Mouse (Mus musculus): Measurements from ENCODE around the gene Col11a2. TPM values are rescaled to one million over a fixed set of nuclear protein-coding genes. Genes with fewer than 3 reads are reported as not detected.

Gene Col11a2
- total RNA-seq (2023) = 1 to 10 TPM; 3.1 to 6.2 TPM

GRCm38 (mm10) chr17:34038878-34039561 lies at the start of gene Col11a2:
Col11a2 (plus strand) TSS chr17:34039437.

DNA sequence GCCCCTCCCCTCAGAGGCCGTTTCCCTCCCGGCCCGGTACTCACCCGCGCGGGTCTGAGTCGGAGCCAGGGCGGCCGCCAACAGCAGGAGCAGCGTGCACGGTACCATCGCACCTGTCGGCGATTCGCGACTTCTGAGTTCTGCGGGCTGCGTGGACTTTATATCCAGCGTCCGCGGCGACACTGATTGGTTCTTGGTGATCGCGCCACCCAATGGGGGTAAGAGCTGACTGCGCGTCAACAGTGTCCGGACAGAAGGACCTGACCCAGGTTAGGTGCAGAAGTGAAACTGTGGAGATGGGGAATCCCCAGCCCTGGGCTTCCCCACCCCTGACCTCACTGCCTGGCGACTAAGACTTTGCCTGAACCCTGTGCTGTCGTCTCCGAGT lies 39.1 kb upstream of the Col11a2 start, which contains the start of gene H2-K1:
TSS of gene H2-K1 (minus strand) at position 198 of the 388 bp plus-strand sequence.

GRCm38 (mm10) chr17:34024317-34024821 lies 14.9 kb upstream of the Col11a2 start, which contains the start of gene Ring1:
Ring1 (minus strand) TSS chr17:34024680.

DNA sequence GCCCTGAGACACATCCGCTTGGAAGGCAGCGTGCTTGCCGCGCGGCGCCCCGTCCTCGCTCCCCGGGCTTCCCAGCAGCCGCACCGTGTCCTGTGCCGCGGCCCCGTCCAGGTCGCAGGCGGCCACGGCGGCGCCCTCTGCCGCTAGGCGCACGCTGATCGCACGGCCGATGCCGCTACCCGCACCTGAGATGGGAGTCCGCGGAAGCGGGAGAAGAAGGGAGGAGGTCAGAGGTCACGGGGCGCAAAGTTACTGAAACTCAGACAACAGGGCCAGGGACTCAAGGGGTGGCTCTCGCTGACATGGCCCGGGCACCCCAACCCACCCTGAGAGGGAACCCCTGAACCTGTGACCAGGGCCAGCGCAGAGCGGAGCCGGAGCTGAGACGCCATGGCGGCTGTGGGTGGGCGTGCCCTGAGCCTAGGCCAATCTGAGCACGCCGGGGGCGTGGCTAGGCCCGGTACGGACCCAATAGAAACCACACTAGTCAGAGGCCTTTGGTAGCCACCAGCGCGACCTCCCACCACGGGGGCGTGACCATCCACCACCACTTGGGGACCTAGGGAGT lies 11.5 kb upstream of the Col11a2 start, which contains the start of gene H2-Ke6:
TSS of gene H2-Ke6 (minus strand) at position 405 of the 568 bp plus-strand sequence.

DNA sequence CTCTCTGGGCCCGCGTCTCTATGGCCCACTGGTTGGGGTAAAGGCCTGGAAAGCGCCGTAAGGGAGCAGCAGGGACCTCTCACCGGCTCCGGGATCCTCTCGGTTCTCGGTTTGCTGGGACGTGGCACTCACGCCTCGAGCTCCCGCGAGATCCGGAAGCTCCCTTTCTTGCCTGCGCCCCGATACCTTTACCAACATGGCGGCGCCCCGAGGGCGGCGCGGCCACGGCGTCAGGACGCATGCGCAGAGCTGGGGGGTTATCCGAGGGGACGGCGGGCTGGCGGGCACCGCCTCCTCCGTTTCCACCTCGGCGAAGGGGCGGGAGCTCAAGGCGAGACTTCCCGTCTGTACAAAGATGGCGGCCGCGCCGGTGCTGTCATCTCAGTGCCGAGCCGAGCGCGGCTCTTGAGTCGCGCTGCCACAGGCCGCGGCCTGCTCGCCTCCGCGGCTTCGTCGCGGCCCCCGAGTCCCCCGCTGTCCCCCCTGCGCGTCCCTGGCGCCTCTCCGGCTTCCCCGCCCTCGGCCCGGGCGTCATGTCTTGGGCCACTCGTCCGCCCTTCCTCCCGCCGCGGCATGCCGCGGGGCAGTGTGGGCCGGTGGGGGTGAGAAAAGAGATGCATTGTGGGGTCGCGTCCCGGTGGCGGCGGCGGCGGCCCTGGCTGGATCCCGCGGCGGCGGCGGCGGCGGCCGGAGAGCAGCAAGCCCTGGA lies 7.6 kb upstream of the Col11a2 start, which contains the start of the genes Slc39a7 and Rxrb:
TSS of gene Slc39a7 (minus strand) at position 218 of the 709 bp plus-strand sequence.
TSS of gene Rxrb (plus strand) at position 348 of the 709 bp plus-strand sequence.

DNA sequence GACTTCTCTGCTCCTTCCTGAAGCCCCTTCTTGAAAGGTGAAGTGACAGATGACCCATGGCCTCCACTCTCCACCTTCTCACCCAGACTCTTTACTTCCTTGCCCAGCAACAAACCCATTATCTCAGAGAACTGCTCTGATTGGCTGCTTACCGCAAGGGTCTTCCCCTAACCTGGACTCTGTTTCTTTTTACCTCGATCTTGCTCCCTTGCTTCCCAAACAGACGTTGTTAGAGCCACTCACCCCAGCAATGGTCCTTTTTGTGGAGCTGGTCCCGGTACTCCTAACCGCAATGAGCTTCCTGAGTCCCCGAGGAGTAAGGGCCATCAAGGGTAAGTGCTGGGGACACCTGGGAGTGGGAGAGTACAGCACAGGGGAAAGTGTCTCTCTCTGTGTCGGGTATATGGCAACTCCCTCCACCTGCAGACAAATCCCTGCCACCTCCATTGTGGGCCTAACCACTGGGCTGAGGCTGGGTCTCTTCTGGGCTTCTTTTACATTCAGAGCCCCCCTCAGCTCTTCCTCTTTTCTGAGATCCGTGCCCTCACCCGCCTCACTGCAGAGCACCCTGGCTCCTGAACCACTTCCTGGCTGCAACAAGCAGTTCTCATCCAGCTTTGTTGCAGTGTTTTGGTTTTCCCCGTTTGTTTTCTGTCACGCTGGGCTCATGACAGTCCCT lies 53.1 kb downstream of the Col11a2 start, which contains the start of gene H2-Oa:
TSS of gene H2-Oa (plus strand) at position 144 of the 679 bp plus-strand sequence.

Other genes starting within 250 kb of the Col11a2 start
- gene Kank3, start 228.9 kb upstream of the Col11a2 start, total RNA-seq (2023) = 10 to 100 TPM; 17.2 to 17.8 TPM
- gene Rps28, start 214.9 kb upstream of the Col11a2 start, total RNA-seq (2023) = 1,000 to 10,000 TPM; 2,442 to 2,474 TPM
- 100 to 1,000 TPM; 123 to 158 TPM for gene Ndufa7, start 214.9 kb upstream of the Col11a2 start, total RNA-seq (2023)
- 1 to 10 TPM; 1.8 to 2.6 TPM for gene Cd320, start 196.3 kb upstream of the Col11a2 start, total RNA-seq (2023)
- gene Gm7029, start 165.6 kb upstream of the Col11a2 start, total RNA-seq (2023) = not detected
- 1 to 10 TPM; 1.1 to 2.9 TPM for gene Kifc1, start 148.8 kb upstream of the Col11a2 start, total RNA-seq (2023)
- 1 to 10 TPM in 1 of 2 experiments, not detected in 1; 4.0 TPM for gene Platr17, start 134.3 kb upstream of the Col11a2 start, total RNA-seq (2023)
- gene Daxx, start 130.0 kb upstream of the Col11a2 start, total RNA-seq (2023) = 10 to 100 TPM; 74.9 to 76.2 TPM
- 100 to 1,000 TPM; 399 to 458 TPM for gene Tapbp, start 123.5 kb upstream of the Col11a2 start, total RNA-seq (2023)
- 10 to 100 TPM; 32.1 to 39.3 TPM for gene Zbtb22, start 123.5 kb upstream of the Col11a2 start, total RNA-seq (2023)
- gene Rgl2, start 109.9 kb upstream of the Col11a2 start, total RNA-seq (2023) = 100 to 1,000 TPM; 186 to 207 TPM
- 10 to 100 TPM; 51.6 to 71.3 TPM for gene Pfdn6, start 99.1 kb upstream of the Col11a2 start, total RNA-seq (2023)
- 10 to 100 TPM; 30.5 to 34.8 TPM for gene Wdr46, start 98.8 kb upstream of the Col11a2 start, total RNA-seq (2023)
- gene B3galt4, start 87.9 kb upstream of the Col11a2 start, total RNA-seq (2023) = 10 to 100 TPM; 14.7 to 17.3 TPM
- gene Vps52, start 83.6 kb upstream of the Col11a2 start, total RNA-seq (2023) = 10 to 100 TPM; 48.0 to 57.5 TPM
- gene Rps18, start 83.4 kb upstream of the Col11a2 start, total RNA-seq (2023) = 100 to 1,000 TPM; 791 to 877 TPM
- 1,000 to 10,000 TPM; 3,154 to 3,159 TPM for gene H2-K1, start 39.1 kb upstream of the Col11a2 start, total RNA-seq (2023)
- 10 to 100 TPM; 31.1 to 31.8 TPM for gene Ring1, start 14.8 kb upstream of the Col11a2 start, total RNA-seq (2023)
- 10 to 100 TPM; 58.7 to 60.7 TPM for gene H2-Ke6, start 11.4 kb upstream of the Col11a2 start, total RNA-seq (2023)
- 100 to 1,000 TPM; 102 to 104 TPM for gene Slc39a7, start 7.8 kb upstream of the Col11a2 start, total RNA-seq (2023)
- gene Rxrb, start 7.6 kb upstream of the Col11a2 start, total RNA-seq (2023) = 100 to 1,000 TPM; 100 to 103 TPM
- 10 to 100 TPM; 12.2 to 18.9 TPM for gene H2-Oa, start 52.9 kb downstream of the Col11a2 start, total RNA-seq (2023)
- gene H2-DMa, start 80.1 kb downstream of the Col11a2 start, total RNA-seq (2023) = 100 to 1,000 TPM; 345 to 355 TPM
- gene Brd2, start 83.2 kb downstream of the Col11a2 start, total RNA-seq (2023) = 100 to 1,000 TPM; 367 to 380 TPM
- gene H2-DMb2, start 103.9 kb downstream of the Col11a2 start, total RNA-seq (2023) = 10 to 100 TPM; 88.6 to 96.9 TPM
- gene H2-DMb1, start 113.6 kb downstream of the Col11a2 start, total RNA-seq (2023) = 100 to 1,000 TPM; 301 to 308 TPM
- gene Tap1, start 148.1 kb downstream of the Col11a2 start, total RNA-seq (2023) = 10 to 100 TPM; 93.6 to 93.9 TPM
- 100 to 1,000 TPM in 1 of 2 experiments, 10 to 100 TPM in 1; 88.7 to 100 TPM for gene Psmb9, start 148.3 kb downstream of the Col11a2 start, total RNA-seq (2023)
- gene Psmb8, start 158.3 kb downstream of the Col11a2 start, total RNA-seq (2023) = 100 to 1,000 TPM; 199 to 211 TPM
- 10 to 100 TPM; 71.7 to 73.7 TPM for gene Tap2, start 164.1 kb downstream of the Col11a2 start, total RNA-seq (2023)
- gene H2-Ob, start 199.5 kb downstream of the Col11a2 start, total RNA-seq (2023) = 10 to 100 TPM; 17.9 to 22.0 TPM
- 1,000 to 10,000 TPM; 2,645 to 2,891 TPM for gene H2-Ab1, start 218.3 kb downstream of the Col11a2 start, total RNA-seq (2023)
- 1,000 to 10,000 TPM; 2,348 to 2,964 TPM for gene H2-Aa, start 248.4 kb downstream of the Col11a2 start, total RNA-seq (2023)

All from monocyte, adult 59 days (primary cell).